Mouse (Mus musculus) stomach, postnatal 0 days (tissue): Measurements from ENCODE around the gene Coa7. TPM values are rescaled to one million over a fixed set of nuclear protein-coding genes. Genes with fewer than 3 reads are reported as not detected.

ENCODE experiments used
- ATAC-seq: fragments of 200-750 bp; cut with Nextera tagmentation; 2 replicates; pipeline ENCODE4 v1.8.0; 2017; ENCODE audit not compliant: low FRiP score, low TSS enrichment
- DNase-seq: peaks from one replicate; pipeline ENCODE4 v3.0.0-alpha.2; 2016; ENCODE audit warnings: low spot score
- H3K27ac ChIP-seq: fragments of 300-500 bp; sonication (generic); replicated peaks from 2 replicates; pipeline ENCODE4 v1.5.1; 2014; ENCODE audit warnings: mild to moderate bottlenecking, control low read depth
- H3K27me3 ChIP-seq: fragments of 300-500 bp; sonication (generic); 2 replicates; pipeline ENCODE4 v1.6.1; 2014; ENCODE audit warnings: low read length; ENCODE audit not compliant: control insufficient read depth, insufficient read depth
- H3K36me3 ChIP-seq: fragments of 300-500 bp; sonication (generic); 2 replicates; pipeline ENCODE4 v1.6.1; 2014; ENCODE audit warnings: low read length, mixed read lengths; ENCODE audit not compliant: control insufficient read depth, insufficient read depth
- H3K4me1 ChIP-seq: fragments of 300-500 bp; sonication (generic); replicated peaks from 2 replicates; pipeline ENCODE4 v1.6.1; 2014; ENCODE audit warnings: antibody characterized with exemption; ENCODE audit not compliant: control insufficient read depth, insufficient read depth
- H3K4me2 ChIP-seq: fragments of 300-500 bp; sonication (generic); replicated peaks from 2 replicates; pipeline ENCODE4 v1.6.1; 2014; ENCODE audit warnings: low read depth, mild to moderate bottlenecking, control low read depth, moderate library complexity
- H3K4me3 ChIP-seq: fragments of 300-500 bp; sonication (generic); 2 replicates; pipeline ENCODE4 v1.5.1; 2014; ENCODE audit warnings: low read depth, low read length, control low read depth
- H3K9ac ChIP-seq: fragments of 300-500 bp; sonication (generic); 2 replicates; pipeline ENCODE4 v1.6.1; 2014; ENCODE audit warnings: mild to moderate bottlenecking, low read length, control low read depth, mixed read lengths
- H3K9me3 ChIP-seq: fragments of 300-500 bp; sonication (generic); 2 replicates; pipeline ENCODE4 v1.6.1; 2016; ENCODE audit warnings: low read length; ENCODE audit not compliant: control insufficient read depth
- CTCF ChIP-seq: IDR thresholded peaks from 2 replicates; pipeline ENCODE4 v1.5.1; 2016; ENCODE audit warnings: antibody characterized with exemption, low read depth, mild to moderate bottlenecking, moderate library complexity
- EP300 ChIP-seq: optimal IDR thresholded peaks from 2 replicates; pipeline ENCODE3; 2016; ENCODE audit warnings: antibody characterized with exemption
- WGBS: fragments of 180-500 bp; shearing (Covaris S2); extraction: QIAGEN DNeasy Blood & Tissue Kit; methylation state at CpG from one replicate; pipeline ENCODE4 v1.1.7; 2014; 5-methylcytosine and 5-hydroxymethylcytosine counted together
- polyA plus RNA-seq: library from polyadenylated mRNA; unstranded; fragments of >200 nt; fragmentation: Nextera tagmentation; extraction: Ambion mirVana; gene quantifications from 2 replicates; pipeline ENCODE4 v1.2.1, GENCODE M21; 2015

Gene Coa7
- polyA plus RNA-seq, 1 experiment from 2014 or later: 59.3 TPM

GRCm38 (mm10) chr4:108314041-108314440, 13.9 kb upstream of the Coa7 start:
- WGBS: 54% methylated on average over 5 of the region's 5 CpGs

GRCm38 (mm10) chr4:108317656-108318605, 10.0 kb upstream of the Coa7 start:
- Histone ChIP-seq H3K27ac (no peak overlapping the region), H3K36me3 (no peaks in the 10 kb centered on the region), H3K4me1 (no peaks in the 10 kb centered on the region), H3K9me3 (no peaks in the 10 kb centered on the region), H3K9ac (no peak overlapping the region), H3K27me3 (no peaks in the 10 kb centered on the region), H3K4me2 (no peak overlapping the region), H3K4me3 (no peak overlapping the region)
- ATAC-seq (no peak), DNase-seq (no peak)
- TF ChIP-seq EP300 (no peak), CTCF (no peak)
- 73% methylated on average over 12 of the region's 12 CpGs for WGBS

More at GRCm38 (mm10) chr4:108314041-108314440, 13.9 kb upstream of the Coa7 start:
- Histone ChIP-seq H3K36me3 (no peaks in the 10 kb centered on the region), H3K4me3 (no peak overlapping the region), H3K9me3 (no peaks in the 10 kb centered on the region), H3K4me1 (no peaks in the 10 kb centered on the region), H3K4me2 (no peak overlapping the region), H3K27ac (no peak overlapping the region), H3K9ac (no peak overlapping the region), H3K27me3 (no peaks in the 10 kb centered on the region)
- no peak for DNase-seq
- no peak for TF ChIP-seq EP300
- TF ChIP-seq CTCF: no peak
- no peak for ATAC-seq

- DNase-seq: no peak
- peak; percentile 75 for ATAC-seq
These were observed 9.0 kb upstream of the Coa7 start for GRCm38 (mm10) chr4:108318649-108319615.

DNA sequence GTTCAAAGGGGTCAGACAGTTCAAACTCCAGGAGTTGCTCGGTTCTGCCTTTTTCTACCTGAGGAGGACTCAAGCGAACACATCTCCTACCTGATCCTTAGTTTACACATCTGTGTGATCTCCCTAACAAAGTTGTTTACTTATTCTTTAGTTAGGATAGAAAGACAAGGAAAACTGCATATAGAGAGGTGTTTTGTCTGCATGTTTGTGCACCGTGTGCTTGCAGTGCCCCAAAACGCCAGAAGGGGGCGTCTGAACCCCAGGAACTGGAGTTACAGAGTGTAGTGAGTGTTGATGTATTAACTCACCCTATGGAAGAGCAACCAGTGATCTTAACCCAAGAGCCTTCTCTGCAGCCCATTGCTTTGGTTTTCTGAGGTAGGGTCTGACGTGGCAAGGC, 8.2 kb upstream of the Coa7 start:
- WGBS: 68% methylated on average over 6 of the region's 6 CpGs
- TF ChIP-seq CTCF (peak; percentile 56), EP300 (no peak)
- no peaks in the 10 kb centered on the region for H3K4me1 ChIP-seq

More at GRCm38 (mm10) chr4:108318649-108319615, 9.0 kb upstream of the Coa7 start:
- Histone ChIP-seq H3K9me3 (no peaks in the 10 kb centered on the region), H3K4me3 (no peak overlapping the region), H3K4me1 (no peaks in the 10 kb centered on the region), H3K27me3 (no peaks in the 10 kb centered on the region), H3K36me3 (no peaks in the 10 kb centered on the region), H3K27ac (0 out of 2 replicates have a peak overlapping the region, but pooled peaks have one; percentile 5), H3K9ac (no peak overlapping the region), H3K4me2 (no peak overlapping the region)
- 49% methylated on average over 8 of the region's 8 CpGs for WGBS
- TF ChIP-seq EP300: no peak
- no peak for TF ChIP-seq CTCF

DNA sequence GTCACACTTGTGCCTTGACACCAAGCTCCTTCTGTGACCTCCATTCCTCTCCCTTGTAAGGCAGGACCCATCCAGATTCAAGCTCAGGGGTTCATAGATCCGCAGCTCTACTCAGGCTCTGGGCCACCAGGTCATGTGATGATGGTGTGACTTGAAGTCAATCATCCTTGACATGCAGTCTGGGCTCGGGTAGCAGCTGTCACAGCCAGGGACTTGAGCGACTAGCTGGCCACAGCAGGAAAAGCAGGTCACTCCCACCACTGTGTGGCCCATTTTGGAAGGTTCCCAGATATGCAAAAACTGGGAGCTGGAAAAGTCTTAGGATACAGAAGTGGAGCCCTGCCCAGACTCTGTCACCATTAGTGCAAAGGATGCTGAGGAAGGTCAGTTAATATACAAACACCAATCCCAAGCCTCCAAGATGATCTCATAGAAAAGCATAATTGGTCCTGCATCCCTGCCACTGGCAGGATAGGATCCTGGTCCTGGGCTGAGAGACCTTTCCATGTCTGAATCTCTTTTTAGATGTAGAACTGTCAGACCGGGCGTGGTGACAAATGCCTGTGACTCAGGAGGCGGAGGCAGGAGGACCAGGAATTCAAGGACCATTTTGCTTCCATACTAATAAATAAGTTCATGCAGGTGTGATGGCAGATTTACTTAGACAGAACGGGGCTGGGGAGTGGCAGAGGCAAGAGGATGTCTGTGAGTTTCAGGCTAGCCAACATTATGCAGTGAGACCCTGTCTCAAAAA, 7.1 kb upstream of the Coa7 start:
- H3K4me1 ChIP-seq: no peaks in the 10 kb centered on the region
- DNase-seq: no peak
- H3K9ac ChIP-seq: no peak overlapping the region
- TF ChIP-seq EP300: no peak
- WGBS: 68% methylated on average over 7 of the region's 7 CpGs
- no peaks in the 10 kb centered on the region for H3K27me3 ChIP-seq
- no peak overlapping the region for H3K4me2 ChIP-seq
- no peaks in the 10 kb centered on the region for H3K9me3 ChIP-seq
- H3K36me3 ChIP-seq: no peaks in the 10 kb centered on the region
- H3K27ac ChIP-seq: no peak overlapping the region
- no peak overlapping the region for H3K4me3 ChIP-seq
- no peak for ATAC-seq

More for the DNA sequence above, 8.2 kb upstream of the Coa7 start:
- Histone ChIP-seq H3K4me2 (no peak overlapping the region), H3K27ac (no peak overlapping the region), H3K36me3 (no peaks in the 10 kb centered on the region), H3K9me3 (no peaks in the 10 kb centered on the region), H3K9ac (no peak overlapping the region), H3K4me3 (no peak overlapping the region), H3K27me3 (no peaks in the 10 kb centered on the region)
- no peak for ATAC-seq
- DNase-seq: peak; percentile 31
